Mouse (Mus musculus) lung, adult 2 months (tissue): ENCODE results near the gene Pdk4. TPM values are rescaled to one million over a fixed set of nuclear protein-coding genes. Genes with fewer than 3 reads are reported as not detected.

Experiments used
- DNase-seq: peaks from one replicate; pipeline ENCODE4 v3.0.0; 2022
- H3K4me1 ChIP-seq: fragments of 200-500 bp; 2 replicates; pipeline ENCODE4 v1.6.1; 2011; ENCODE audit warnings: low read length; ENCODE audit not compliant: control insufficient read depth, insufficient read depth
- H3K4me3 ChIP-seq: fragments of 200-500 bp; replicated peaks from 2 replicates; pipeline ENCODE3; 2011; ENCODE audit warnings: low read depth, mild to moderate bottlenecking, control low read depth, low read length; ENCODE audit errors: extremely low read depth
- CTCF ChIP-seq: fragments of 200-500 bp; IDR thresholded peaks from 2 replicates; pipeline ENCODE4 v1.5.1; 2011; ENCODE audit warnings: mild to moderate bottlenecking, low read length, control low read depth; ENCODE audit not compliant: insufficient read depth
- POLR2A ChIP-seq: fragments of 200-500 bp; IDR thresholded peaks from 2 replicates; pipeline ENCODE4 v1.6.1; 2011; ENCODE audit warnings: low read depth, mild to moderate bottlenecking, control low read depth, low read length, borderline replicate concordance; ENCODE audit errors: extremely low read depth
- WGBS: fragments of 180-500 bp; shearing (Covaris S2); methylation state at CpG from one replicate; pipeline ENCODE4 v1.1.7; 2018; 5-methylcytosine and 5-hydroxymethylcytosine counted together
- polyA plus RNA-seq: library from polyadenylated mRNA; depleted of rRNA; stranded (reverse); fragments of >200 nt; gene quantifications from 2 replicates; pipeline ENCODE4 v1.2.3, GENCODE M21; 2012

Gene Pdk4
- polyA plus RNA-seq, 1 experiment: 36.6 TPM

GRCm38 (mm10) chr6:5498740-5499139 lies 2.6 kb upstream of the Pdk4 start:
- 86% methylated on average over 11 of the region's 11 CpGs for WGBS
- no peak for DNase-seq
- Histone ChIP-seq H3K4me1 (no peaks in the 10 kb centered on the region), H3K4me3 (no peak overlapping the region)
- no peak for TF ChIP-seq CTCF
- no peak for TF ChIP-seq POLR2A

GRCm38 (mm10) chr6:5496854-5497235 lies 736 bp upstream of the Pdk4 start:
- TF ChIP-seq CTCF (no peak), POLR2A (no peak)
- WGBS: 50% methylated on average over 3 of the region's 3 CpGs
- no peak for DNase-seq
- no peaks in the 10 kb centered on the region for H3K4me1 ChIP-seq
- no peak overlapping the region for H3K4me3 ChIP-seq

GRCm38 (mm10) chr6:5485028-5485427 lies 11.1 kb downstream of the Pdk4 start:
- Histone ChIP-seq H3K4me1 (no peaks in the 10 kb centered on the region), H3K4me3 (no peak overlapping the region)
- no peak for TF ChIP-seq POLR2A
- TF ChIP-seq CTCF: no peak
- no peak for DNase-seq
- 79% methylated on average over 7 of the region's 7 CpGs for WGBS

- no peak overlapping the region for H3K4me3 ChIP-seq
- WGBS: 77% methylated on average over 3 of the region's 3 CpGs
- H3K4me1 ChIP-seq: no peaks in the 10 kb centered on the region
- DNase-seq: no peak
- TF ChIP-seq CTCF: no peak
- TF ChIP-seq POLR2A: no peak
Measured at GRCm38 (mm10) chr6:5482270-5482783, 13.8 kb downstream of the Pdk4 start.

GRCm38 (mm10) chr6:5481066-5481465 lies 15.0 kb downstream of the Pdk4 start:
- H3K4me3 ChIP-seq: no peak overlapping the region
- 90% methylated on average over 2 of the region's 2 CpGs for WGBS
- H3K4me1 ChIP-seq: no peaks in the 10 kb centered on the region
- DNase-seq: no peak
- TF ChIP-seq CTCF (no peak), POLR2A (no peak)

GRCm38 (mm10) chr6:5474021-5474420 lies 22.1 kb downstream of the Pdk4 start:
- 36% methylated on average over 1 of the region's 1 CpGs for WGBS
- TF ChIP-seq CTCF (no peak), POLR2A (no peak)
- Histone ChIP-seq H3K4me3 (no peak overlapping the region), H3K4me1 (no peaks in the 10 kb centered on the region)
- DNase-seq: no peak

GRCm38 (mm10) chr6:5472692-5473091 lies 23.4 kb downstream of the Pdk4 start:
- H3K4me3 ChIP-seq: no peak overlapping the region
- 75% methylated on average over 2 of the region's 2 CpGs for WGBS
- TF ChIP-seq CTCF (no peak), POLR2A (no peak)
- H3K4me1 ChIP-seq: no peaks in the 10 kb centered on the region
- DNase-seq: no peak

GRCm38 (mm10) chr6:5470480-5471318 lies 25.4 kb downstream of the Pdk4 start:
- TF ChIP-seq POLR2A (no peak), CTCF (no peak)
- Histone ChIP-seq H3K4me3 (no peak overlapping the region), H3K4me1 (no peaks in the 10 kb centered on the region)
- no peak for DNase-seq
- 78% methylated on average over 10 of the region's 10 CpGs for WGBS

- TF ChIP-seq CTCF (no peak), POLR2A (no peak)
- Histone ChIP-seq H3K4me3 (no peak overlapping the region), H3K4me1 (no peaks in the 10 kb centered on the region)
- WGBS: 68% methylated on average over 3 of the region's 3 CpGs
- DNase-seq: no peak
Measured at GRCm38 (mm10) chr6:5455836-5456235, 40.3 kb downstream of the Pdk4 start.

GRCm38 (mm10) chr6:5449878-5450277 lies 46.2 kb downstream of the Pdk4 start:
- WGBS: 70% methylated on average over 5 of the region's 5 CpGs
- no peak overlapping the region for H3K4me3 ChIP-seq
- H3K4me1 ChIP-seq: no peaks in the 10 kb centered on the region
- no peak for DNase-seq
- TF ChIP-seq POLR2A (no peak), CTCF (no peak)
